Mouse (Mus musculus) cerebellum, postnatal 4 days (tissue): ENCODE measurements around the gene Pabpc6.

ENCODE experiments used
- DNase-seq, 2 experiments: peaks; one replicate each; pipeline ENCODE4 v3.0.0; 2022; ENCODE audit warnings: low spot score in 2 of 2, mixed read lengths in 1 of 2

Pabpc6 gene

GRCm38 (mm10) chr17:9669283-9669905 lies at the start of gene Pabpc6:
Pabpc6 (minus strand) TSS chr17:9669717.
- no peak for DNase-seq

DNA sequence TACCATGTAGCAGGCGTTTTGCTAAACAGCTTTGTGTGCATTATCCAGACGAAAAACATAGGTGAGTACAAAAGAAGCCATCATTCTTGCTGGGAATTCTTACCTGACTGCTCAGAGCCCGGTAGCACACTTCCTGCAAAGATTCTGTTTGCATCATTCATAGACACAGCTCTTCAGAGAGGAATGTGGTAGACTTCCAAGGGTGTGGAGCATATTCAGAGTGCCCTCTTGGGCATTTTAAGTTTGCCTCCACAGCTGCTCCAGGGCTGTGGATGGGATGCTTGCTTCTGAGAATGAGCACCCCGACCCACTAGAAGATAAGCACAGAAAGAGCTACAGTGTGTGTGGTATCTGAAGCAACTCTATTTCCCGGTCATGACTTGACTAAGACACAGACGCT lies 41.4 kb upstream of the Pabpc6 start:
- DNase-seq: no peak

DNA sequence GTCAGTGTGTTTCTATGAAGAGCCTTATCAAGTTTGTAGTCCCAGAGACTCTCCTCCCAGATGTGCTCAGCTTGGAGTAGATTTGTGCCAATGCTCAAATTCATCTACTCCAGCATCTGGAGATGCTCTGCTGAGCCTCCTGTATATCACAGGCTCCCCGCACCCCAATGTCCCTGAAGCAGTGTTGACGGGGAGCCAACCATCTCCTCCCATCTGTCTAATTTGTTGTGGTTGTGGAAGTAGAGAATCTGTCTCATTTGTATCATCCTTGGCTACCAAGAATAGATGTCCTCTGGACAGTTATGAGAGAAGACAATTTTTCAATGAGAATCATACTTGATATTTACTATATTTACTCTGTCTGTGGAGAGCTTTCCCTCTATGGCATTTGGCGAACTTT lies 39.4 kb upstream of the Pabpc6 start:
- no peak for DNase-seq

- DNase-seq: no peak
These were observed 37.8 kb upstream of the Pabpc6 start for GRCm38 (mm10) chr17:9707356-9707755.

DNA sequence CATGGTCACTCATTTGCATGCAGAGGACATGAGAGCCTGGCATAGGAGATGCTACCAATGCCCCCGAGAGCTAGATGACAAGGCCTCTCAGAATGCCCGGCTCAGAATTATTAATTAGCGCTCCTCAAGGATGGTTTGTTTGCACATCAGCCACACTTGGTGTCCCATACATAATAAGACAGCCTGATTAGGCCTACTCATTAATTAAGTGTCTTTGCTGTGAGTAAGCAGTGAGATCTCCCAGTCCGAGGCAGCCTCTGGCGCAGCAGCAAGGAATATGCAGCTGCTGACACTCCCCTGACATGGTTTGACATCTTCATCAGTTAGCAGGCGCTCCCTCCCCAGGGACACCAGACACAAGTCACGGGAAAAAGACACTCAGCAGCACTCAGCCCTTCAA lies 28.2 kb upstream of the Pabpc6 start:
- no peak for DNase-seq

- no peak for DNase-seq
These were observed 21.7 kb upstream of the Pabpc6 start for GRCm38 (mm10) chr17:9691251-9691650.

DNA sequence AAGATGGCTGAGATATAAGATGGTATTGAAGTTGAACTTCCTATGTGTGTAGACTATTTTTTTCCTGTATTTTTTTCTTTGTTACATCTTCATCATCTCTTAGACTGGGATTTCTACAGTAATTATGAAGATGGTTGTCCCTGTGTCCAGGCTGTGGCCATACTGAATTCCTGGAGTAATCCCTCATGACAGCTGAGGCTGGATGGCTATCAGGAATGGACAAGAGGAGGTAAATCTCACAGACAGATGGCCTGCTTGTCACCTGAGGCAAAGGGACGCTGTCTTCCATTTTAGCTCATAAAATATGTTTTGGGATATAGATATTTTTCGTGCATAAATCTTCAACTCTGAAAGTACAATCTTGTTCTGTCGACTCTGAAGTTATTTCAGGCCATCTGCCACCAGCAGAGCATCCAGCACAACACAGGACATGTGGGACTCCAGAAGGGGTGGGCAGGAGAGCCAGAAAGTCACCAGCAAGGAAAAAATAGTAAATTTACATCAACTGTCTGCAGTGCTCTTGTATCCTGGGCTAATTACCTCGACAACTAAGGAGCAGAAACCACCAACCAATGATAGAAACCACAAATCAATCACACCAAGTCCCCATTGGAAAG lies 14.1 kb upstream of the Pabpc6 start:
- no peak for DNase-seq

DNA sequence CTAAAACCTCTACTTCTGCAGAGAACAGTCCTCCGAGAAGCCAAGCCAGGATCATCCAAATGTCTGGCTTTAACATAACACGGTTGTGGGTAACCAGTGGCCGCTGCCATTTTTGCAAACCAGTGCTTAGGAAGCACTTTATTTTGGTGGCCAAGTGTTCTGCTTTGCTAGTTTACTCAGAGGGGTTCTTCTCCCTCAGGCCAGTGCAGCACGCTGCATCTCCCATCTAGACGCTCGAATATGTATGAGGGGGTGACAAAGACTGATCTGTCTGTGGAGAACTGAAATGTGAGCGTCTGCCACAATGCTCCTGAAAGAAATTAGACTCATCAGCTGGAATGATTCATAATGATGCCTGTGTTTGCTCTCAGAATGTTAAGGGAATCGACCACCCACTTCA lies 11.2 kb upstream of the Pabpc6 start:
- DNase-seq: no peak

GRCm38 (mm10) chr17:9675175-9675789 lies 5.8 kb upstream of the Pabpc6 start:
- DNase-seq: no peak

DNA sequence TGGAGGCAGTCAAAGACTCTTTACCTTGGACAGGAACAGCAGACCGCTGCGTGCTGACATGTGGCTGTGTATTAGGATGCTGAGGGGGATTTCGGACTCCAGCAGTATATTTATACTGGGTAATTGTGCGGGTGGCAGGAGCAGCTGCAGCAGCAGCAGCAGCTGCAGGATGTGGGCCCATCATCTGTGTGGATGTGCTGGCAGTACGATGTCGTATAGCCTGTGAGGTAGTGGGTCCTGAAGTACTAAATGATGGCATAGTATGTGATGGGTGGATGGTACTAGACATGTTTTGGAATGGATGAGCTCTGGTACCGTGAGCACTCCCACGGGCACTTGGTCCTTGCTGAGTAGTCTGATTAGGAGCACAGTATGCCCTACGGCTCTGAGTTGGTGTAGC lies 1.6 kb downstream of the Pabpc6 start:
- DNase-seq: no peak

DNA sequence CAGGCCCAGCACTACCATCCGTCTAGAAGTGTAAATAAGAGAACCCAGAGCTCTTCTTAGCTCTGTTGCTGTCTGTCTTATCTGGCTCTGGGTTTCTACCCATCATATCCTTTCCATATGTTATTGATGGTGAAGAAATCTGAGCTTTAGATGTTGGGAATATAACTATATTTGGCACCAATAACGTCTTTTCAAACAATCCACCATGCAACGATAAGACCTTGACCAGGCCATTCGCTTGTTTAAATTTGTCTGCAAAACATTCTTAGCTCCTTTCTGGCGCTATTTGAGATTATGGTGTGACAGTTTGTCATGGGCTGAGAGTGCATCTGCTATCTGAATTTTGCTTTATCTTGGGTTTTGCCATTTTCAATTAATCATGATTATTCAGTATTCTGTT lies 10.9 kb downstream of the Pabpc6 start:
- no peak for DNase-seq

DNA sequence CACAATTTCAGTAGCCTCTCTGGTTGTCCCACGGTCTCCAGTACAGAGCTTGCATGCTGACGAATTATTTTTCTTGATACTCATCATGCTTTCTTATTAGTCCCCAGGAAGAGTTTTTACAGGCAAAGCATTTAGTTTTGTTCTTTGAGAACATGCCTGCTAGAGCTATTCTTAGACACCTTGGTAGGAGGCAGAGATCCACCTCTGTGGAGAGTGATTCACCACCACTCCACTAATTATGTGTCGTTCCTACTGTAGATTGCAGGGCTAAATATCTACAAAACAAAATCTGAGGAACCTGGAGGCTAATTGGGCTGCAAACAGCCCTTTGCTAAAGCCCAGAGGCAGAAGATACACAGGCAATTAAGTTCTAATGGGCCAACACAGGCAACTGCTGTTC lies 15.4 kb downstream of the Pabpc6 start:
- no peak for DNase-seq

- no peak for DNase-seq
These were observed 21.9 kb downstream of the Pabpc6 start for GRCm38 (mm10) chr17:9647644-9648043.

- no peak for DNase-seq
These were observed 25.8 kb downstream of the Pabpc6 start for GRCm38 (mm10) chr17:9643657-9644180.

DNA sequence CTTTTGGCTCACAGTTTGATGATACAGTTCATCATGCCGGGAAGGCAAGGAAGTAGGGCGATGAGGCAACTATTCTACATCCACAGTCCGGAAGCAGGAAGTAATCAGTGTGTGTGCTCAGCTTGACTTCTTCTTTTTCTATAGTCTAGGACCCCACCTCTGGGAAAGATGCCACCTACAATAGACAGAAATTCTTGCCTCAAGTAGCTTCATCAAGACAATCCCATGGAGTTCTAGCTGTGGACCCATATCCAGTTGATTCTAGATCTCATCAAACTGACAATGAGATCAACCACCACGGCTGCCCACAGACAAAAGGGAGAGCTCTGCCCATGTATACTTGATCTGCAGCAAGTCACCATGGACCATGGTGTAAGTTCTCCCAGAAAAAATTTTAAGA lies 32.5 kb downstream of the Pabpc6 start:
- no peak for DNase-seq

- DNase-seq: peak in 1 of 2 experiments; percentile 13
These were observed 36.8 kb downstream of the Pabpc6 start for GRCm38 (mm10) chr17:9632579-9633252.

DNA sequence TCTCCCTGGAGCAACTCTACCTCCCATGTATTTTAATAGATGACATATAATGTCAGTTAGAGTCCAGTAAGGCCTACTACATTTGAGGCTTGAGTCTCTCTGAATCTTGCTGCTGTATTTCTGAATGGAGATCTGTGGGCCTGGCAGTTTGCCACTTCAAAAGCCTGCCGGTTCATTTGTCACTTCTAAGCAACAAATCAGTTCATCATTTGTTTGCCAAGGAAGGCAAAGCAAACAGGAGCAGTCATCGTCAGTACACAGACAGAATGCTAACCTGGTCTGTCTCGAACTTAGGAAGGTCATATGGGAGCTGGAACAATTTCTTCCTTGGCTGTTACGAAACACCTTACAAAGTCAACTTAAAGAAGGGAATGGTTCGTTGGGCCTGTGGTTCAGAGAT lies 37.4 kb downstream of the Pabpc6 start:
- peak in 1 of 2 experiments; percentile 35 for DNase-seq

DNA sequence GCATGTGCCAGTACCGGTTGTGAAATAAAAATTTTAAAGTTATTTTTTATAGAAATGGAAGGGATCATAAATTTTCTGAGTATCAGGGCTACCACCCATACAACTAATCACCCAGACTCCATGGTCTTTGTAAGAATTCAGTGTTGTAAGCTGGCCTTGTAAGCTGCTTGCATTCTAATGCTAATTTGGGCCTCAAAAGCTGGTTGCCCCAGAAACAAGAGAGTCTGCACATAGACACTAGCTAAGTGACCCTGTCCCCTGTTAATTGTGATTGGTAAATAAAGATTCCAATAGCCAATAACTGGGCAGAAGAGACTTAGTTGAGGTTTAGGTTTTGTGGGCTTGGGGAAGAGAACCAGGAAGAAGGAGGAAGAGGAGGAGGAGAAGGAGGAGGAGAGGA lies 38.4 kb downstream of the Pabpc6 start:
- DNase-seq: no peak

GRCm38 (mm10) chr17:9627011-9627410 lies 42.5 kb downstream of the Pabpc6 start:
- DNase-seq: no peak
